Mouse (Mus musculus) liver, embryonic 16.5 days (tissue): ENCODE data around the gene Zdhhc9. TPM values are rescaled to one million over a fixed set of nuclear protein-coding genes. Genes with fewer than 3 reads are reported as not detected.
"Not testable (repeated sequence)": the region's sequence is repeated elsewhere in the genome, so short reads cannot be mapped to it uniquely, and the experiment has no call there.

Experiments used
- ATAC-seq: fragments of 200-750 bp; cut with Nextera tagmentation; 2 replicates; pipeline ENCODE4 v1.8.0; 2017; ENCODE audit warnings: low read depth, mild to moderate bottlenecking, moderate number of reproducible peaks, moderate library complexity
- H3K27ac ChIP-seq: fragments of 300-500 bp; sonication (generic); 2 replicates; pipeline ENCODE4 v1.5.1; 2014; ENCODE audit warnings: mild to moderate bottlenecking, low read length
- H3K27me3 ChIP-seq: fragments of 300-500 bp; sonication (generic); 2 replicates; pipeline ENCODE4 v1.6.1; 2014; ENCODE audit warnings: low read depth, low read length, mixed read lengths; ENCODE audit not compliant: control insufficient read depth, insufficient read depth
- H3K36me3 ChIP-seq: fragments of 300-500 bp; sonication (generic); 2 replicates; pipeline ENCODE4 v1.6.1; 2014; ENCODE audit warnings: mild to moderate bottlenecking; ENCODE audit not compliant: control insufficient read depth, insufficient read depth
- H3K4me1 ChIP-seq: fragments of 300-500 bp; sonication (generic); 2 replicates; pipeline ENCODE4 v1.6.1; 2014; ENCODE audit warnings: low read depth, low read length, mixed read lengths; ENCODE audit not compliant: control insufficient read depth
- H3K4me2 ChIP-seq: fragments of 300-500 bp; sonication (generic); 2 replicates; pipeline ENCODE4 v1.6.1; 2014; ENCODE audit warnings: low read depth, low read length, mixed read lengths
- H3K4me3 ChIP-seq: fragments of 300-500 bp; sonication (generic); 2 replicates; pipeline ENCODE4 v1.5.1; 2014; ENCODE audit warnings: low read depth, mild to moderate bottlenecking, low read length
- H3K9ac ChIP-seq: fragments of 300-500 bp; sonication (generic); 2 replicates; pipeline ENCODE4 v1.6.1; 2014; ENCODE audit warnings: low read depth, low read length
- H3K9me3 ChIP-seq: fragments of 300-500 bp; sonication (generic); replicated peaks from 2 replicates; pipeline ENCODE4 v1.6.1; 2016; ENCODE audit warnings: low read length; ENCODE audit not compliant: control insufficient read depth
- WGBS: fragments of 180-500 bp; shearing (Covaris S2); extraction: QIAGEN DNeasy Blood & Tissue Kit; methylation state at CpG from one replicate; pipeline ENCODE4 v1.1.7; 2014; ENCODE audit not compliant: insufficient replicate concordance; 5-methylcytosine and 5-hydroxymethylcytosine counted together
- polyA plus RNA-seq: library from polyadenylated mRNA; unstranded; fragments of >200 nt; fragmentation: Nextera tagmentation; extraction: Ambion mirVana; gene quantifications from 2 replicates; pipeline ENCODE4 v1.2.1, GENCODE M21; 2015

Zdhhc9 gene
- 2.7 and 3.1 TPM in 2 replicates for polyA plus RNA-seq

GRCm38 (mm10) chrX:48208519-48209185 lies at the start of gene Zdhhc9:
Gene Zdhhc9 (minus strand): TSS chrX:48208878.
- Histone ChIP-seq H3K4me2 (peak within 1 kb of the TSS; percentile 58), H3K36me3 (no peaks in the 10 kb centered on the region), H3K4me3 (peak within 1 kb of the TSS; percentile 73), H3K27me3 (no peaks in the 10 kb centered on the region), H3K9ac (peak within 1 kb of the TSS; percentile 72), H3K27ac (peak within 1 kb of the TSS; percentile 74), H3K4me1 (no peaks in the 10 kb centered on the region; the same call in 1 of the 2 replicates), H3K9me3 (no peaks in the 10 kb centered on the region)
- WGBS, result 14% methylated on average over 32 of the region's 34 CpGs
- ATAC-seq, result peak; percentile 98

DNA sequence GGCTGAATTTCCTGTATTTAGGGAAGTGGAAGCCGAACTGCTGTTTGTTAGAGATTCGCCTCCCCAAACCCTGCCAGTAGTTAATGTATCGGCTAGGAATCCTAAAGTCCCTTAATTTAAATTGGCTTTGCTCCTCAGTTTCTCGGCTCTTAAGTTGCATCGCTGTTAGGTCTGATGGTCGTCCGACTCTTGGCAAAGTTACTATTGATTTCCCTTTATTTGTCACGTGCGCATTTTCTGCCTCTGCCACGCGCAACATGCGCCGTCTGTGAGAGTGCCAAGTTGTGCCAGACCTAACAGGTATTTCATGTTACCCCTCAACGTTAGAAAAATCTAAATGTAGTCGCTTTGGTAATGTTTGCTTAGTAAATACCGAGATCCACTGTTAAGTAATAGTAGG lies 48.3 kb upstream of the Zdhhc9 start:
- peak overlapping the region; percentile 66 for H3K4me2 ChIP-seq
- 10% methylated on average over 16 of the region's 16 CpGs for WGBS
- ATAC-seq, result no peak
- H3K27ac ChIP-seq, result peak overlapping the region; percentile 56; the same call in 1 of the 2 replicates
- H3K4me1 ChIP-seq, result no peaks in the 10 kb centered on the region; the same call in 1 of the 2 replicates
- H3K9ac ChIP-seq, result peak overlapping the region; percentile 56
- no peaks in the 10 kb centered on the region for H3K27me3 ChIP-seq
- H3K4me3 ChIP-seq, result peak overlapping the region; percentile 69
- H3K36me3 ChIP-seq, result no peaks in the 10 kb centered on the region
- no peaks in the 10 kb centered on the region for H3K9me3 ChIP-seq

DNA sequence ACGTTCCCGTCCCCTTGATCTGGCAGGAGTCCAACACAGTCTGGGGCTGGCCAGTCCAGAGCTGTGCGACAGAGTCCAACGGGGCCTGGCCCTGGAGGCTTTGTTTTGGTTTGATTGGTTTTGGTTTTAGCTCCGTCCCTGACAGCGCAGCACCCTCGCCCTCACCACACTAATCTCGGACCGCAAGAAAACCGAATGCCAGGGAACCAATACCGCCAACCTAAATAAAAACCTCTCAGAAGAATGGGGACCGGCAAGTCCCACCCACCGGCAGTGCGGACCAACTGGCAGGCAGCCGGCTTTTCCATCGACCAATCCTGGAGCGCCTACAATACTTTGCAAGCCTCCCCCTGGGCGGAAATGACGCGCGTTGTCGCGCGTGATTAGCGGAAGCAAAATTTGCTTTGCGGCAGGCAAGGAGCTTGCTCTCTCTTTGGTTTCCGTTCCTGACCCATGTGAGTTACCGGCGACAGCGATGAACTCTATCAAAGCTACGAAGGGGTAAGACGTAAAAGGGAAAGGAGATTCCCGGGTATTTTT lies 47.9 kb upstream of the Zdhhc9 start, which contains the start of gene Utp14a:
Gene Utp14a (plus strand): TSS at position 395 of the 540 bp plus-strand sequence.
- Histone ChIP-seq H3K4me1 (no peaks in the 10 kb centered on the region; the same call in 1 of the 2 replicates), H3K36me3 (no peaks in the 10 kb centered on the region), H3K9me3 (no peaks in the 10 kb centered on the region), H3K9ac (peak within 1 kb of the TSS; percentile 67), H3K27me3 (no peaks in the 10 kb centered on the region), H3K27ac (peak within 1 kb of the TSS; percentile 87), H3K4me2 (peak within 1 kb of the TSS; percentile 77), H3K4me3 (peak within 1 kb of the TSS; percentile 69)
- WGBS, result 11% methylated on average over 33 of the region's 33 CpGs
- peak; percentile 99 for ATAC-seq

DNA sequence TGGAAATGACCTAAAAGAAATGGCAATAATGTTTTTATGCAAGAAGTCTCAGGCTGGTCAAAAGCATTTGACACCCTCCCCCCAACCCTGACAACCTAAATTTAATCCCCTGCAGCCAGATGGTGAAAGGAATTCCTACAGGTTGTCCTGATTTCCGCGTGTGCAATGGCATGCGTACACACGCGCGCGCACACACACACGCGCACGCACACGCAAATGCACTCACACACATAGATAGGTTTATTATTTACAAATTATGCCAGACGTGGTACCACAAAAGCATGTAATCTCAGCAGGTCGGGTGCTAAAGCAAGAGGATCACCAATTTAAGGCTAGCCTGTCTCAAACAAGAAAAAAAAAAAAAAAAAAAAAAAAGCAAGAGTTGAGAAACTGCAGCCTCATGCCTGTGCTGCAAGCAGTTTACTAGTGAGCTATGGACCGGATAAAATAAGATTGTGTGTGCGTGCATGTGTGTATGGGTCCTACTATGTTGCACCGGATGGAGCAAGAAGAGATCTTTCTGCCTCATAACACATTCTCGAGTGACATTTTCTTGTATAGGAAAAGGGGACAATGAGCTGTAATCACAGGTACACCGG lies 47.3 kb upstream of the Zdhhc9 start:
- H3K4me2 ChIP-seq, result peak overlapping the region; percentile 77
- H3K27ac ChIP-seq, result peak overlapping the region; percentile 87
- H3K4me3 ChIP-seq, result peak overlapping the region; percentile 69
- 18% methylated on average over 18 of the region's 18 CpGs for WGBS
- peak overlapping the region; percentile 67 for H3K9ac ChIP-seq
- no peaks in the 10 kb centered on the region for H3K9me3 ChIP-seq
- H3K27me3 ChIP-seq, result no peaks in the 10 kb centered on the region
- ATAC-seq, result peak; percentile 54
- H3K36me3 ChIP-seq, result no peaks in the 10 kb centered on the region
- no peaks in the 10 kb centered on the region; the same call in 1 of the 2 replicates for H3K4me1 ChIP-seq

DNA sequence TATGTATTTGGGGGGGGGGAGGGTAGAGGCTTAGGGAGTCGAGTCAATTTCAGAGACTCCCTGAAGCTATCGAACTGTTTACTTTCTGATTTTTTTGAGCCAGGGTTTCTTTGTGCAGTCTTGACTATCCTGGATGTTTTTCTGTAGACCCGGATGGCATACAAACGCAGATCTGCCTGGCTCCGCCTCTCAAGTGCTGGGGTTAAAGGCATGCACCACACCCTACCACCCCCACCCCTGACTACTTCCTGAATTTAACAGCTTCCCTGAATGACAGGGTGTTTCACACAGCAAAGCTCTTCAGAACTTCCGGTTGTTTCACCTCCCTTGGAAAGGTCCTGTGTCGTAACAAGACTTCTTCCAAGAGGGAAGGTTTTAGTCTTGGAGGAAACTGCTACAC lies 25.7 kb upstream of the Zdhhc9 start:
- Histone ChIP-seq H3K36me3 (no peaks in the 10 kb centered on the region), H3K4me2 (peak overlapping the region; percentile 9; the same call in 1 of the 2 replicates), H3K27me3 (no peaks in the 10 kb centered on the region), H3K4me3 (no peak overlapping the region), H3K27ac (no peak overlapping the region), H3K9me3 (no peaks in the 10 kb centered on the region), H3K4me1 (no peaks in the 10 kb centered on the region; the same call in none of the 2 replicates), H3K9ac (no peak overlapping the region)
- WGBS, result 30% methylated on average over 7 of the region's 7 CpGs
- peak; percentile 63 for ATAC-seq

- no peak overlapping the region for H3K4me3 ChIP-seq
- H3K4me2 ChIP-seq, result no peak overlapping the region
- no peak overlapping the region for H3K9ac ChIP-seq
- H3K4me1 ChIP-seq, result no peaks in the 10 kb centered on the region
- H3K36me3 ChIP-seq, result no peaks in the 10 kb centered on the region
- H3K27ac ChIP-seq, result no peak overlapping the region
- no peaks in the 10 kb centered on the region for H3K9me3 ChIP-seq
- no peaks in the 10 kb centered on the region for H3K27me3 ChIP-seq
- 60% methylated on average over 7 of the region's 7 CpGs for WGBS
- ATAC-seq, result no peak
These were observed 17.5 kb upstream of the Zdhhc9 start for GRCm38 (mm10) chrX:48226225-48226624.

DNA sequence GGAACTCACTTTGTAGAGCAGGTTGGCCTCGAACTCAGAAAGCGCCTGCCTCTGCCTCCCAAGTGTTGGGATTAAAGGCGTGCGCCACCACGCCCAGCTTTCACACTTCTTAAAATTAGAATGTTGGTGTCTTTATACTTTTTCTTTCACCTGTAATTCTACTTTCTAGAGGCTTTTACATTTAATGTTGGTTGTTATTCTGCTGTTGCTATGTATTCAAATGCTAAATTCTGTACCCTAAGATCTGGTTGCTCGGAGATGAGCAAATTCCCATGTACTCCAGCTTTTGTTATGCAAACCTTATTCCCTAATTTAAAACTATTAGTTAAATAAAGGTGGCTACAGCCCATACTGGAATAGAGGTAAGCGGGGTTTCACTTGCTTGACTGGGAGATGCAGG lies 14.0 kb upstream of the Zdhhc9 start:
- Histone ChIP-seq H3K27me3 (no peaks in the 10 kb centered on the region), H3K4me3 (no peak overlapping the region), H3K4me1 (no peaks in the 10 kb centered on the region), H3K9ac (no peak overlapping the region), H3K27ac (no peak overlapping the region), H3K36me3 (no peaks in the 10 kb centered on the region), H3K9me3 (no peaks in the 10 kb centered on the region), H3K4me2 (no peak overlapping the region)
- WGBS, result 74% methylated on average over 7 of the region's 7 CpGs
- no peak for ATAC-seq

DNA sequence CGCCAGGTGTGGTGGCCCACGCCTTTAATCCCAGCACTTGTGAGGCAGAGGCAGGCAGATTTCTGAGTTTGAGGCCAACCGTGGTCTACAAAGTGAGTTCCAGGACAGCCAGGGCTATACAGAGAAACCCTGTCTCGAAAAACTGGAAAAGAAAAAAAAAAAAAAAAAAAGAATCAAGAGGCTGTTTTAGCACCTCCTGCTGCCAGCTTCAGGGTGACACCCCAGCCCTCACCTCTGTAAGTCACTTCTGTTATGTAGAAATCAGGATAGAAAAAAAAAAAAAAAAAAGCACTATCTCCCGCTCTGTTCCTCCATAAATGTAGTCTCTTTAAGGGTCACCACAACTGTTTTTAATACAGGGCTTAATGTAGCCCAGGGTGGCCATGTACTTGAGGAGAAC lies 10.8 kb upstream of the Zdhhc9 start:
- Histone ChIP-seq H3K36me3 (no peaks in the 10 kb centered on the region), H3K4me1 (no peaks in the 10 kb centered on the region), H3K9ac (no peak overlapping the region), H3K4me2 (no peak overlapping the region), H3K9me3 (no peaks in the 10 kb centered on the region), H3K4me3 (no peak overlapping the region), H3K27ac (no peak overlapping the region), H3K27me3 (no peaks in the 10 kb centered on the region)
- 57% methylated on average over 5 of the region's 5 CpGs for WGBS
- no peak for ATAC-seq

- H3K4me2 ChIP-seq, H3K4me3 ChIP-seq, ATAC-seq, H3K27me3 ChIP-seq, H3K27ac ChIP-seq, H3K9me3 ChIP-seq, H3K4me1 ChIP-seq, H3K36me3 ChIP-seq, H3K9ac ChIP-seq: not testable (repeated sequence)
- 64% methylated on average over 3 of the region's 4 CpGs for WGBS
These were observed 1.1 kb upstream of the Zdhhc9 start for GRCm38 (mm10) chrX:48209746-48210145.
